Mouse (Mus musculus): ENCODE results near the gene Gm20708. TPM values are rescaled to one million over a fixed set of nuclear protein-coding genes. Genes with fewer than 3 reads are reported as not detected.

Gm20708 gene
- polyA plus RNA-seq, 1 experiment from 2014 or later: 1.6 TPM

DNA sequence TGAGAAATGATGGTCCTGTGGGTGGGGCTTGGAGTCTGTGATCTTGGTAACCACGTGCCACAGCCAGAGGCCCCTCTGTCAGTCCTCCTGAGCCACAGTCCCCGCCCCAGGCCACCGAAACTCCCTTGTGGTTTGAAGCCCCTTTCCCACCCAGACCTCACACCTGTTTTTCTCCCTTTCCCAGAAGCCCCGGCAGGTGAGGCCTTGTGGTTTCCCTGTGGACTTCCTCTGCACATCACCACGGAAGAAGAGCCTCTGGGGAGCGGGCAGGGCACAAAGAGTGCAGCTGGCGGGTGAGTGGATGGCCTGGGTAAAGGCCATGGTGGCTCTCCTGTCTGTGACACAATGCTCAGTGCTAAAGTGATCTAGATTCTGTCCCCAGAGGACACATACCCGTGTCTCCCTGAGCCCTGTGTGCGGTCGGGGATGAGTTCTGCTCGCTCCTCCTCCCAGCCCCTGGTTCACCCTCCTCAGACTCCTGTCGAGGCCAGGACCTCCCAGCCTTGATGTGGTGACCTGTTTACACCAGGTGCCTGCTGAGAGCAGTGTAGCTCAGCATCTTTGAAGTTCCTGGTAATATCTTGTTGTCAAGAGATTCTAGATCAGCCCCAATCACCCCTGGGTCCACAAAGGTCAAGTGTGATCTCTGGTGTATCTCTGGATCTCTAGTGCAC is 62.6 kb downstream of the Gm20708 start:
- WGBS: 64% methylated on average over 12 of the region's 12 CpGs
- Histone ChIP-seq H3K4me1 (ENCODE audit: control insufficient read depth, insufficient read depth, low read length) (peaks cover 7% of the 10 kb centered on the region), H3K27me3 (ENCODE audit: control insufficient read depth, insufficient read depth, low read depth, low read length) (no peaks in the 10 kb centered on the region), H3K27ac (ENCODE audit: low read length) (no peak overlapping the region), H3K9ac (ENCODE audit: low read depth, low read length) (0 out of 2 replicates have a peak overlapping the region, but pooled peaks have one; percentile 25), H3K36me3 (ENCODE audit: control insufficient read depth, insufficient read depth, low read length) (no peaks in the 10 kb centered on the region), H3K9me3 (replicated peaks; ENCODE audit: control insufficient read depth, low read length, poor library complexity, severe bottlenecking) (no peaks in the 10 kb centered on the region), H3K4me2 (ENCODE audit: low read length) (peak overlapping the region; percentile 77), H3K4me3 (ENCODE audit: low read depth, low read length) (peak overlapping the region; percentile 71; the same call in 1 of the 2 replicates)
- no peak for ATAC-seq

- H3K27ac ChIP-seq (ENCODE audit: low read length): no peak within 1 kb of the TSS
Observed at GRCm38 (mm10) chr11:117872861-117873608, 63.6 kb downstream of the Gm20708 start, which contains the start of gene Tha1. Gene Tha1 (minus strand): TSS chr11:117873481.

DNA sequence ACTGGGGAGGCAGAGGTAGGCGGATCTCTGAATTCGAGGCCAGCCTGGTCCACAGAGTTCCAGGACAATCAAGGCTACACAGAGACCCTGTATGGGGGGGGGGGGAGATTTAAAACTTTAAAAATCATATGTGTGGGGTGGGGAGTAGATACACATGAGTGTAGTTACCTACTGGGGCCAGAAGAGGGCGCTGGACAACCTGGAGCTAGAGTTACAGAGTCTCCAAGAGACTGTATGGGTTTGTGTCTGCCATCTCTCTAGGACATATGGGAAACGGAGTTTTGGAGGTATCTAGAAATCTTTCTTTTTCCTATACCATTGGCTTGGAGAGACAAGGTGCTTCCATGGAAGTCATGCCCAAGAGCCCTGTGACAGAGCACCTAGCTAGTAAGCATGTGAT is 65.0 kb downstream of the Gm20708 start:
- WGBS: 56% methylated on average over 4 of the region's 4 CpGs

More at GRCm38 (mm10) chr11:117872861-117873608, 63.6 kb downstream of the Gm20708 start, which contains the start of gene Tha1:
- peak; percentile 70 for ATAC-seq
- Histone ChIP-seq H3K36me3 (ENCODE audit: control insufficient read depth, insufficient read depth, low read length) (no peaks in the 10 kb centered on the region), H3K4me2 (ENCODE audit: low read length) (peak within 1 kb of the TSS; percentile 77), H3K4me1 (ENCODE audit: control insufficient read depth, insufficient read depth, low read length) (peaks cover 9% of the 10 kb centered on the region), H3K9ac (ENCODE audit: low read depth, low read length) (peak within 1 kb of the TSS; percentile 79), H3K4me3 (ENCODE audit: low read depth, low read length) (peak within 1 kb of the TSS; percentile 71), H3K9me3 (replicated peaks; ENCODE audit: control insufficient read depth, low read length, poor library complexity, severe bottlenecking) (no peaks in the 10 kb centered on the region), H3K27me3 (ENCODE audit: control insufficient read depth, insufficient read depth, low read depth, low read length) (no peaks in the 10 kb centered on the region)
- WGBS: under 1% methylated on average over 51 of the region's 51 CpGs

GRCm38 (mm10) chr11:117875681-117876080 is 66.2 kb downstream of the Gm20708 start:
- no peak for ATAC-seq
- 20% methylated on average over 6 of the region's 6 CpGs for WGBS

More for the DNA sequence above, 65.0 kb downstream of the Gm20708 start:
- Histone ChIP-seq H3K4me2 (ENCODE audit: low read length) (no peak overlapping the region), H3K27ac (ENCODE audit: low read length) (no peak overlapping the region), H3K36me3 (ENCODE audit: control insufficient read depth, insufficient read depth, low read length) (no peaks in the 10 kb centered on the region), H3K9me3 (replicated peaks; ENCODE audit: control insufficient read depth, low read length, poor library complexity, severe bottlenecking) (no peaks in the 10 kb centered on the region), H3K9ac (ENCODE audit: low read depth, low read length) (no peak overlapping the region), H3K27me3 (ENCODE audit: control insufficient read depth, insufficient read depth, low read depth, low read length) (no peaks in the 10 kb centered on the region), H3K4me3 (ENCODE audit: low read depth, low read length) (no peak overlapping the region), H3K4me1 (ENCODE audit: control insufficient read depth, insufficient read depth, low read length) (peaks cover 20% of the 10 kb centered on the region)
- no peak for ATAC-seq

DNA sequence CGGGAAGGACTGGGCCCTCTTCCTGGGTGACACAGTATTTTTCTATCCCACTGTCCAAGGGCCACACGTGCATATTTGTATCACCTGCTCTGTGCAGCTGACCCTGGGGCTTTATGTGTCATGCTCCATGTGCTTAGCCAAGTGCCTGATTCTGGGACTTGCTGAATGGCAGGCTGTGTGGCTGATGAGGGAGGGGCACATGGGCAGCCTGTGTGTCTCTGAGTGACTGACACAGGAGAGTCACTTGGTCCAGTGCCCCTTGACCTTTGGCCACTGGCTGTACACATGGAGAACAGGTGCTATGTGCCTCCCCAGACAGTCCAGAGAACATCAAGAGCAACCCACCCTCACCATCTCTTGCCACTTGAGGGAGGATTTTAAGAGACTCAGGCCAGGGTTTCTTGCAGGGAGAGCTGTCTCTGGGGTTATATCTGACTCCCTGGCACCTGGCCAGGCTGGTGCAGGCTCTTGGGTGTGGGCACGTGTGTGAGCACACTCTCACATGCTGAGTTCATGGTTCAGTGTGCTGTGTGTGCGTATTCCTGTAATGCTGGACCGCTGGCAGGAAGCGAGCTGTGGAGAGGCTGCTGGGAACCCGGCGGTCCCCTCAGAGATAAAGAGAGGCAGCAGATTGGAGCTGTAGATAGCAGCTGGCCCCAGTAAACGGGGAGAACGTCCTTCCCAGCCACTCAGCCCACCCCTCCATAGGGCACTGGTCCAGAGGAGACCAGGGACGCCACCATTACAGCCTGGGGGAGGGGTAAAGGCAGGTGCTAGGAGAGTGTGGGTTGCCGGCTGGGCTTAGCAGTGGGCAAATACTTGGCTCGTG is 68.7 kb downstream of the Gm20708 start:
- ATAC-seq: peak; percentile 54; the same call in 1 of the 2 replicates
- Histone ChIP-seq H3K4me1 (ENCODE audit: control insufficient read depth, insufficient read depth, low read length) (peaks cover 13% of the 10 kb centered on the region), H3K4me2 (ENCODE audit: low read length) (peak overlapping the region; percentile 33), H3K36me3 (ENCODE audit: control insufficient read depth, insufficient read depth, low read length) (no peaks in the 10 kb centered on the region), H3K4me3 (ENCODE audit: low read depth, low read length) (no peak overlapping the region), H3K9ac (ENCODE audit: low read depth, low read length) (peak overlapping the region; percentile 52), H3K9me3 (replicated peaks; ENCODE audit: control insufficient read depth, low read length, poor library complexity, severe bottlenecking) (no peaks in the 10 kb centered on the region), H3K27ac (ENCODE audit: low read length) (peak overlapping the region; percentile 47; the same call in 1 of the 2 replicates), H3K27me3 (ENCODE audit: control insufficient read depth, insufficient read depth, low read depth, low read length) (no peaks in the 10 kb centered on the region)
- WGBS: 20% methylated on average over 13 of the region's 13 CpGs

More at GRCm38 (mm10) chr11:117875681-117876080, 66.2 kb downstream of the Gm20708 start:
- no peak overlapping the region for H3K27ac ChIP-seq (ENCODE audit: low read length)
- H3K9ac ChIP-seq (ENCODE audit: low read depth, low read length): no peak overlapping the region
- H3K4me3 ChIP-seq (ENCODE audit: low read depth, low read length): no peak overlapping the region
- no peaks in the 10 kb centered on the region for H3K36me3 ChIP-seq (ENCODE audit: control insufficient read depth, insufficient read depth, low read length)
- no peaks in the 10 kb centered on the region for H3K27me3 ChIP-seq (ENCODE audit: control insufficient read depth, insufficient read depth, low read depth, low read length)
- no peaks in the 10 kb centered on the region for H3K9me3 ChIP-seq (replicated peaks; ENCODE audit: control insufficient read depth, low read length, poor library complexity, severe bottlenecking)
- peaks cover 18% of the 10 kb centered on the region for H3K4me1 ChIP-seq (ENCODE audit: control insufficient read depth, insufficient read depth, low read length)
- no peak overlapping the region for H3K4me2 ChIP-seq (ENCODE audit: low read length)

GRCm38 (mm10) chr11:117878892-117879291 is 69.4 kb downstream of the Gm20708 start:
- peaks cover 13% of the 10 kb centered on the region for H3K4me1 ChIP-seq (ENCODE audit: control insufficient read depth, insufficient read depth, low read length)
- no peaks in the 10 kb centered on the region for H3K36me3 ChIP-seq (ENCODE audit: control insufficient read depth, insufficient read depth, low read length)
- H3K4me2 ChIP-seq (ENCODE audit: low read length): peak overlapping the region; percentile 33
- no peaks in the 10 kb centered on the region for H3K27me3 ChIP-seq (ENCODE audit: control insufficient read depth, insufficient read depth, low read depth, low read length)
- H3K9ac ChIP-seq (ENCODE audit: low read depth, low read length): peak overlapping the region; percentile 52; the same call in 1 of the 2 replicates
- no peak overlapping the region for H3K4me3 ChIP-seq (ENCODE audit: low read depth, low read length)
- peak overlapping the region; percentile 47; the same call in 1 of the 2 replicates for H3K27ac ChIP-seq (ENCODE audit: low read length)
- WGBS: 24% methylated on average over 8 of the region's 8 CpGs
- no peak for ATAC-seq
- no peaks in the 10 kb centered on the region for H3K9me3 ChIP-seq (replicated peaks; ENCODE audit: control insufficient read depth, low read length, poor library complexity, severe bottlenecking)

GRCm38 (mm10) chr11:117879676-117880075 is 70.2 kb downstream of the Gm20708 start:
- Histone ChIP-seq H3K36me3 (ENCODE audit: control insufficient read depth, insufficient read depth, low read length) (no peaks in the 10 kb centered on the region), H3K9me3 (replicated peaks; ENCODE audit: control insufficient read depth, low read length, poor library complexity, severe bottlenecking) (no peaks in the 10 kb centered on the region), H3K4me1 (ENCODE audit: control insufficient read depth, insufficient read depth, low read length) (peaks cover 13% of the 10 kb centered on the region), H3K27ac (ENCODE audit: low read length) (no peak overlapping the region), H3K4me3 (ENCODE audit: low read depth, low read length) (no peak overlapping the region), H3K4me2 (ENCODE audit: low read length) (no peak overlapping the region), H3K27me3 (ENCODE audit: control insufficient read depth, insufficient read depth, low read depth, low read length) (no peaks in the 10 kb centered on the region), H3K9ac (ENCODE audit: low read depth, low read length) (no peak overlapping the region)
- no peak for ATAC-seq
- WGBS: 76% methylated on average over 6 of the region's 6 CpGs

DNA sequence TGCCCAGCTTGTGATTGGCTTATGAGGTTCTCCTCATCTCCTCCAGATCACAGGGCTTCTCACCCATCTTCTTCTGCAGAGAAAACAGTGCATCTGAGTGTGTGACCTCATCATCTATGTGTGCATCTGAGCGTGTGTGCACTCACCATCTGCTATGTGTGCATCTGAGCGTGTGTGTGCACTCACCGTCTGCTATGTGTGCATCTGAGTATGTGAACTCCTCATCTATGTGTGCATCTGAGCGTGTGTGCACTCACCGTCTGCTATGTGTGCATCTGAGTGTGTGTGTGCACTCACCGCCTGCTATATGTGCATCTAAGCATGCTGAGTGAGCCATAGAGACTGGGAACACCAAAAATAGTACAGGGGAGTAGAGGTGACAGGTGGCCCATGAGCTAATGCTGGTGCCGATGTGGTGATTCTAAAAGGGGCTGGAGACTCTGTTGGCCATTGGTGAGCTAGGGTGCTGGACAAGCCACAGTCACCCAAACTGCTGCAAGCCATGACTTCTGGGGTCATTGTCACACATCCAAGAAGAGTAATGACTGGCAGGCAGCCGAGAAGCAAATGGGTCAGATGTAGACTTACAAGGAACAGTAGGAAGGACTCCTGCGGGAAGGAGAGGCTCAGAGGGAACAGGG is 71.0 kb downstream of the Gm20708 start:
- Histone ChIP-seq H3K9me3 (replicated peaks; ENCODE audit: control insufficient read depth, low read length, poor library complexity, severe bottlenecking) (no peaks in the 10 kb centered on the region), H3K4me3 (ENCODE audit: low read depth, low read length) (no peak overlapping the region), H3K4me1 (ENCODE audit: control insufficient read depth, insufficient read depth, low read length) (peaks cover 13% of the 10 kb centered on the region), H3K27me3 (ENCODE audit: control insufficient read depth, insufficient read depth, low read depth, low read length) (no peaks in the 10 kb centered on the region), H3K27ac (ENCODE audit: low read length) (no peak overlapping the region), H3K4me2 (ENCODE audit: low read length) (no peak overlapping the region), H3K36me3 (ENCODE audit: control insufficient read depth, insufficient read depth, low read length) (no peaks in the 10 kb centered on the region), H3K9ac (ENCODE audit: low read depth, low read length) (no peak overlapping the region)
- ATAC-seq: no peak
- WGBS: 84% methylated on average over 9 of the region's 9 CpGs

Data from midbrain, embryonic 16.5 days (tissue).